Mouse (Mus musculus) heart, postnatal 0 days (tissue): ENCODE data around the gene Ccdc88c.

ENCODE experiments used
- CTCF ChIP-seq: IDR thresholded peaks from 2 replicates; pipeline ENCODE4 v1.5.1; 2016; ENCODE audit warnings: antibody characterized with exemption, control low read depth, low read depth
- EP300 ChIP-seq: IDR thresholded peaks from 2 replicates; pipeline ENCODE4 v1.6.1; 2016; ENCODE audit warnings: antibody characterized with exemption, low read depth

DNA sequence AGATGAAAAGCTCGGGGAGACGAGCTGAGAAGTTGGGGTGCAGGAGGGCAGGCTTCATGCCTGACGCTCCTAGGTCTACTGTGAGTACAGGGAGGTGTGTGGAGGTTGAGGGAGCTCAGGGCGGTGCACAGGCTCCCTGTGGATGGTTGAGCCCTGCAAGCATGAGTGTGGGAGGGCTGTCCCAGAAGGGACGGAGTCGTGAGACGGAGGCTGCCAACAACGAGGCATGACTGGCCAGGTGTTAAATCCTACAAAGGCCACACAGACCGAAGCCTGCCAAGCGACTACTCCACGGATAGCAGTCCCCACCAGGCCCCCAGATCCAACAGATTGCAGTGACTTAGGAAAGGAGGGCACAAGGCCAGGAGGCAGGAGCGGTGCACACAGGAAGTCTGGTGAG, 118.1 kb downstream of the Ccdc88c start:
- no peak for TF ChIP-seq CTCF
- TF ChIP-seq EP300: no peak
